Mouse (Mus musculus) CD8-positive naive resting alpha-beta T cell, adult 2 months (primary cell): ENCODE data around the gene Gm5089.

Source experiments
- DNase-seq, 2 experiments: peaks; one replicate each; pipeline ENCODE4 v3.0.0; 2022; ENCODE audit warnings: low read depth in 2 of 2, low spot score in 2 of 2

The Gm5089 gene

DNA sequence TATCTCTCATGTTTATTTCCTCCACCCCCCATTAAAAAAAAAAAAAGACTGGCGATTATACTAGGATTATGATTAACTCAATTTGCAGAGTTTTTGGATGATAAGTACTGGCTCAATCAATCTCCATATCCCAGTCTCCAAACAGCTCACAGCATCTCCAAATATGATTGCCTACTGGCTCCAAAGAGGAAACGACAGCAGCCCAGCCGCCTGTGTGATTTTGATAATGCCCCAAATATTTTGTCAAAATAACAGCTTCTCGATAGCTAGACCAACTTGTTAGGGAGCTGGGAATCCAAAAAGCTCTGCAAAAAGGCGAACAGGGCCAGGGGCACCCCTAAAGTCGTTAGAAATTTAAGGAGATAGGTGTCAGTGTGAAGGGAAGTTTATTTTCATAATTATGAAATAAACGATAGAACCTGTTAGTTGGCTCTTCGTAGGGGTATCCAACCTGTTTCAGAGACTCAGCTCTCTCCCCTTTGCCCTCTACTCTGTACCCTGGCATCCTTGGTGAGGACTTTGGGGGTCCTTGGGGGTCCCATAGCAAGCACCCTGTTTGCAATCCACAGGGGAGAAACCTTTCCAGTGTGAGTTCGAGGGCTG lies 27.2 kb upstream of the Gm5089 start:
- DNase-seq = no peak

GRCm38 (mm10) chr14:122477261-122477671 lies 26.4 kb upstream of the Gm5089 start:
- no peak for DNase-seq

DNA sequence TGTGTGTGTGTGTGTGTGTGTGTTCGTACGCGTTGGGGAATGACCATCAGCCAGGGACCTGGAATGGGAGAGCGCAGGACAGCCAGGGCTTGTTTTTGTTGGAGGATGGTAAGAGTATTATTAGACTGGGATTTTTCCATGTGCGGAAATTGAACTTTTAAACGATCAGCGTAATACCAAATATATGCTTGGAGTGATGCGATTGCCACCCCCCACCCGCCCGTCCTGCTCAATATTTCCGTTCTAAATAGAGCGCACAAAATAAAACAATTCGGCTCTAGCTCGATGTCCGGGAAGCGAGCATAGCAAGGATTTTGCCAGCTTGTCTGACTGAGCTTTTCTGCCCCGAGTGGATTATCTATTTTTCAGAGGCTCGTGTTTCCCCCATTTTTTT lies 25.9 kb upstream of the Gm5089 start:
- DNase-seq = no peak

DNA sequence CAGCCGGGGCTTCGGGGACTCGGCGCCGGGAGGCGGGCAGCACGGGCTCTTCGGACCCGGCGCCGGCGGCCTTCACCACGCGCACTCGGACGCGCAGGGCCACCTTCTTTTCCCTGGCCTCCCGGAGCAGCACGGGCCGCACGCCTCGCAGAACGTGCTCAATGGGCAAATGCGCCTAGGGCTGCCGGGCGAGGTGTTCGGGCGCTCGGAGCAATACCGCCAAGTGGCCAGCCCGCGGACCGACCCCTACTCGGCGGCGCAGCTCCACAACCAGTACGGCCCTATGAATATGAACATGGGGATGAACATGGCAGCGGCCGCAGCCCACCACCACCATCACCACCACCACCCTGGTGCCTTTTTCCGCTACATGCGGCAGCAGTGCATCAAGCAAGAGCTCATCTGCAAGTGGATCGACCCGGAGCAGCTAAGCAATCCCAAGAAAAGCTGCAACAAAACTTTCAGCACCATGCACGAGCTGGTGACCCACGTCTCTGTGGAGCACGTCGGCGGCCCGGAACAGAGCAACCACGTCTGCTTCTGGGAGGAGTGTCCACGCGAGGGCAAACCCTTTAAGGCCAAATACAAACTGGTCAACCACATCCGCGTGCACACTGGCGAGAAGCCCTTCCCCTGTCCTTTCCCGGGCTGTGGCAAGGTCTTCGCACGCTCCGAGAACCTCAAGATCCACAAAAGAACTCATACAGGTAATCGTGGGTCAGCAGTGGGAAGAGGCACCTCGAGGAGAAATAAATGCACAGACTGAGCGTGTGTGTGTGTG lies 25.3 kb upstream of the Gm5089 start:
- DNase-seq = no peak

DNA sequence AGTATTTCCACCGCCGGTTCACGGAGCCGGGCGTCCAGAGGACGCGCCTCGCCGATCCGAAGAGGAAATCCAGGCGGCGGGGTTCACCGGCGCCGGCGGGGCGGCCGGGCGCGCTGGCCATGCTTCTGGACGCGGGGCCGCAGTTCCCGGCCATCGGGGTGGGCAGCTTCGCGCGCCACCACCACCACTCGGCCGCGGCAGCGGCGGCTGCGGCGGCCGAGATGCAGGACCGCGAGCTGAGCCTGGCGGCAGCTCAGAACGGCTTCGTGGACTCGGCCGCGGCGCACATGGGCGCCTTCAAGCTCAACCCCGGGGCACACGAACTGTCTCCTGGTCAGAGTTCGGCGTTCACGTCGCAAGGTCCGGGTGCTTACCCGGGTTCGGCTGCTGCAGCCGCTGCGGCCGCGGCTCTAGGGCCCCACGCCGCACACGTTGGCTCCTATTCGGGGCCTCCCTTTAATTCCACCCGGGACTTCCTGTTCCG lies 24.7 kb upstream of the Gm5089 start:
- DNase-seq = no peak

GRCm38 (mm10) chr14:122474891-122475556 lies 24.1 kb upstream of the Gm5089 start, which contains the start of gene Zic2:
Gene Zic2 (plus strand): TSS chr14:122475435.
- DNase-seq = no peak

DNA sequence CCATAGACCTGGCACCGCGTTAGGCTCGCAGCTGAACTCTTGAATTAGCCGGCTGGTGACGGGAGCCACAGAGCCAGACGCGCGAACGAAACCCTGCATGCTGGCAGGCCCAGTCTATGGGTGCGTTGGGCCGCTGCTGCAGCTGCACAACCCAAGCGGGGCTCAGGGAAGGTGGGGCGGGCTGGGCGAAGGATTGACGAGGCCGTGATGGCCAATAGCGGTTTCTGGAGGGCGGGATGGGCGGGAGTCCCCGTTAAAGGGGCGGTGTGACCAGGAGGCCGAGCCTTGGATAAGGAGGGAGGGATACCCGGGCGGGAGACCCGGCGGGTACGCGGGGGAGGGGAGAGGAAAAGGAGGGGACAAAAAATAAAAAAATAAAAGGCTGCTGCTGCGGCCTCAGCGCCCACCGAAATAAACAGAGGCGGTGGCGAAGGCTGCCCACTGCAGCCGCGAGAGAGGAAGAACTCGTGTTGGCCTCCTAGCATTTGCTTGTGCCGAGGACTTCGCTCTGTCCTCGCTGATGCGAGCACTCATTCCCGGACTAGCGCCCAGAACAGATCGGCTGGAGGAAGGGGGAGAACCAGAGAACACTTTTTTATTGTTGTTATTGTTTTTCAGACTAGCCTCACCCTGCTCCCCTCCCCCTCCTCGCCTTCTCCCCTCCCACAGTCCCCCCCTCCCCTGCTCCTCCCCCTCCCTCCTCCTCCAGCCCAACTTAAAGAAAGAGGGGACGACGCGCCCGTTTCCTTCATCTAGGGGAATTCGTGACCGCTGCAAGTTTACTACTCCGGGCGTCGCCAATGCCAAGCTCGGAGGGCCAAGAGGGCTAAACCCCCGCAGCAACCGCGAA lies 23.4 kb upstream of the Gm5089 start:
- no peak for DNase-seq

- no peak for DNase-seq
Measured at GRCm38 (mm10) chr14:122473211-122473751, 22.4 kb upstream of the Gm5089 start.

GRCm38 (mm10) chr14:122472647-122473046 lies 21.7 kb upstream of the Gm5089 start:
- no peak for DNase-seq

DNA sequence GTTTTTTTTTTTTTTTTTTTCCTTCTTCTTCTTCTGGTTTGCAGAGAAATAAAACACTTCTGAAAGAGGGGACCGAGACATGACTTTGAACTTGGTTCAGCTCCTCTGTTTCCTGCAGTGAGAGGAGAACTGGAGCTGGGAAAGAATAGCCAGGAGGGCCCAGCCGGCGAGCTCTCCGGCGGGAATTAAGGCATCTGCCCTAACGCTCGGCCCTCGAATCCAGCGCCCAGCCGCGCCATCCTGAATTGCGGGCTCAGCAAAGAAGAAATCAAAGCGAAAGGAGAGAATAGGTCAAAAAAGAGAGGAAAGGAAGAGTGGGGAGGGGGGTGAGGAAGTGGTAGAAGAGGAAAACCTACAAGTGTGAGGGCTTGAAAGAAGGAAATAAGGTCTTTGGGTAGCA lies 21.2 kb upstream of the Gm5089 start:
- DNase-seq = no peak

DNA sequence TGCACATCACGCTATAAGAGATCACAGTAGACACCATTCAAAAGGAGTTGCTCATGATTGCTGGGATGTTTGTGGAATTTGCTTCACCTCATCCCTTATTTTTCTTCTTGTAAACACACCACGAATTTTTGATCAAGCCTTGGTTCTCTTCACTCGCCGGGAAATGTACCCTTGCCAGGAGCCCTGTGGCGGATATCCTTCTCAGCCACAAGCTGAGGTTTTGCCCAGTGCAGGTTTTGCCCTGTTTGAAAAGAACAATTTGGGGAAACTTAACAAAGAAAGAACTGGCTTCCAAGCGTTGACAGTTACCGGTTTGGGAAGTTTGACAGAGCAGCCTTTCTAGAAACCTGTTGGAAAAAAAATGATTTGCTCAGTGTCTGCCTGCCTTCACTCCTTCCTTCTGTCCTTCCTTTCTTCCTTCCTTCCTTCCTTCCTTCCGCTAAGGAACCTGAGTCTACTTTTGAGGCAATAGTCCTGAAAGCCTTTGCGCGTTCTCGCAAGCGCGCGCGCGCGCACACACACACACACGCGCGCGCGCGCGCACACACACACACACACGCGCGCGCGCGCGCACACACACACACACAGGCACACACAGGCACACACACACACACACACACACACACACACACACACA lies 20.7 kb upstream of the Gm5089 start:
- no peak for DNase-seq

GRCm38 (mm10) chr14:122468971-122469755 lies 18.2 kb upstream of the Gm5089 start:
- no peak for DNase-seq

- no peak for DNase-seq
Measured at GRCm38 (mm10) chr14:122467926-122468841, 17.3 kb upstream of the Gm5089 start.

DNA sequence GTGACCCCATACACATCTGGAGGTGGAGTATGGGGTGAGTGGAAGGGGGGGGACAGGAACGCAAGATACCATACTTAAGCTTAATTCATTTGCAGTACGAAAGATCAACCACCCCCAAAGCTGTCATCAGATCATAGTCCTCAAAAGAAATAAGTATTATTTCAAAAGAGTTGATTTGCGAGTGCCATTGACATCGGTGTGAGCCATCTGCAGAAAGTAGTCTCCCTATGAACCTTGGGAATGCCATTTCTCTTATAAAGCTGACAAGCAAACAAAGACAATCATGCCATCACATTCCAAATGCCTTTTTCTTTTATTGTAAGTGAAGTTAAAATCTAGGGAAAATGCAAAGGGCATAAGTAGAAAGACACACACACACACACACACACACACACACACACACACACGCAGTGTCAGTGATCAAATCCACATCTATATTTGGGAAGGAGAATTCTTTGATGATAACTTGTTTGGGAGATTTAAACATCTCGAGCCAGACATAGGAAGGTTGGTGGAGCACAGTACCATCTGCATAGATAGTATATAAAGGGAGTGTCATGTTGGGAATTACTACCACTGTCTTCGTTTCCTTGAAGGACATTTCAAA lies 15.9 kb upstream of the Gm5089 start:
- DNase-seq = no peak

DNA sequence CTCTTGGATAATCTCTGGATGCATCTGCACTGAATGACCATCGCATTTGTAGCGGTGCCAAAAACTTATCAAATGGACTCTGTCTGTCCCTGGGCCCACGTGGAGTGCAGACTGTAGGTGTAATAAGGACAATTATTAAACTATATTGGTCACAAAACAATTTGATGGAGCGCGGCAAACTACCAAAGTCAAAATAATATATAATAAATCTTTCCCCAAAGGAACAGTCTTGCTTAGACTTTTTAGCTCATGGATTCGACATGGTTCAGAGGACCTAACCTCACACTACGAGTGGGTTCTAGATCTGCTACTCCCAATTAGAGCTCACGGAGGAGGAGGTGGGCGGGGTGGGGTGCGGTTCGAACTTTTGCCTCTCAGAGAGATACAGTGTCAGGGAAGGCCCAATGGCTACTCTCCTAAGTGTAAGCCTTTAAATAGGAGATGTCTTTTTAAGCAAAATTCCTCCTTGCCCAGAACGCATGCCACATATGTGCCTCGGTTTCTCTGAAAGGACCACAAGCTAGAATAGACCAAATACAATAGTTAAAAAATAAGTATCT lies 15.1 kb upstream of the Gm5089 start:
- no peak for DNase-seq

GRCm38 (mm10) chr14:122464763-122465741 lies 14.1 kb upstream of the Gm5089 start, which contains the start of gene Zic5:
Gene Zic5 (minus strand): TSS chr14:122465677.
- no peak for DNase-seq

- DNase-seq = no peak
Measured at GRCm38 (mm10) chr14:122464351-122464762, 13.4 kb upstream of the Gm5089 start.
